Mouse (Mus musculus): ENCODE measurements around the gene Rgs2.

DNA sequence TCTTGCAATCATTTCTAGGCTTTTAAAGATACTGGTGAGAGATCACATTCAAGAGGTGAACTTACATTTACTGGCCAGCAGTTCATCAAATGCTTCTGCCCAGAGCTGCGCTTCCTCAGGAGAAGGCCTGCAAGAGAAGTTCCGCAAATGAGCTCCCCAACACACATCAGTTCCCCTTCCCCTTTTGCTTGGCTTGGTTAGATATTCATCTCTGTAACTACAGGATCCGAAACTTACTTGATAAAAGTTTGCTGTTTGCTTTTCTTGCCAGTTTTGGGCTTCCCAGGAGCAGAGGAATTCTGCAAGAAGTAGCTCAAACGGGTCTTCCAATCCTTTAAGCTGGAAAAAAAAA, 1.3 kb downstream of the Rgs2 start:
- TF ChIP-seq CTCF (IDR thresholded peaks at IDR 0.05; ENCODE audit: control insufficient read depth, insufficient read depth, insufficient replicate concordance, low read depth, low read length): no peak
- TF ChIP-seq POLR2A (IDR thresholded peaks at IDR 0.05; ENCODE audit: control insufficient read depth, low read depth, low read length): no peak

Measured in testis, adult 2 months (tissue).